Mouse (Mus musculus) left cerebral cortex, adult 9 months (tissue): ENCODE data around the gene Mmp19.

ENCODE experiments used
- DNase-seq, 2 experiments: peaks; one replicate each; pipeline ENCODE4 v3.0.0; 2022; ENCODE audit warnings: low spot score in 2 of 2

Mmp19 gene

DNA sequence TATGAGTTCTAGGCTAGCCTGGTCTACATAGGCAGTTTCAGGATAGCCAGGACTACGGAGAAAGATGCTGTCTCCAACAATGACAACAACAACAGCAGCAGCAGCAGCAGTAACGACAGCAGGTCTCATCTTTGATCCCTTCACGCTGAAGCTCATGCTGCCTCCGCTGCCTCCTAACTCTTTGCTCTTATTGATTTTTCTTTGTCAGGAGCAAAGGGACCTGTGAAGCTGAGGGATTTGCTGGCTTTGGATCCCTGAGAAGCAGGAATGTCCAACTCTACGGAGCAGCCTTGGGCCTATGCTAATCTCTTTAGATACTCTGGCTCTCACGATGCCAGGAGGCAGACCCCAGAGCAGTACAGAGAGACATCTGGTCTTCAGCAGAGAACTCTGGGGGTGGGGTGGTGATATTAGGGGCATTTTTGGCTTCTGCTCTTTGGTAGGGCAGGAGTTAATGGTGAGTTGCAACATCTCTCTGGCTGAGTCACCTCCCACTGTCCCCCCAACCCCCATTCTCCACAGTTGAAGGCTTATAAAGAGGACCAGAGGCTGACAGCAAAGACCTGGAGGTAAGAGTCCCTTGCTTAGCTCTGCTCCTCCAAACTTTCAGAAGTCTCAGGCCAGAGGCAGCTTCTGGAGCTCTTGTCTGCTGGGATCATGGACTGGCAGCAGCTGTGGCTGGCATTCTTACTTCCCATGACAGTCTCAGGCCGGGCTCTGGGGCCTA lies at the start of gene Mmp19:
Gene Mmp19 (plus strand): TSS at position 513 of the 727 bp plus-strand sequence.
- no peak for DNase-seq

DNA sequence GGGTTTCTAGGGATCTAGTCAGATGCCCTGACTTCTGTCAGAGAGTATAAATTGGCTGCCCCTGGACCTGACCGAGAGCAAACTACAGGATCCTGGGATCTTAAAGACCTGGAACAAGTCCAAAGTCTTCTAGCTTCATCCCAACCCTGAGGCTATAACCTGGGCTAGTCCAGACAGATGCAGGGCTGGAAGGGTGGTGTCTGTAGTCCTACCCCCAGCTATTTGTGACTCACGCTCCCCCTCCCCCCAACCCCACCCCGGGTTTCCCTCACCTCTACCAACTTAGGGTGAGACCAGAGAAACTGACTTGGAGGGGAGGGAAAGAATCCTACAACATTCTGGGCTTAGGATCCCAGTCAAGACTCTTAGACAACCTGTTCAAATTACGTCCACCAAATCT lies 48.1 kb upstream of the Mmp19 start:
- no peak for DNase-seq

DNA sequence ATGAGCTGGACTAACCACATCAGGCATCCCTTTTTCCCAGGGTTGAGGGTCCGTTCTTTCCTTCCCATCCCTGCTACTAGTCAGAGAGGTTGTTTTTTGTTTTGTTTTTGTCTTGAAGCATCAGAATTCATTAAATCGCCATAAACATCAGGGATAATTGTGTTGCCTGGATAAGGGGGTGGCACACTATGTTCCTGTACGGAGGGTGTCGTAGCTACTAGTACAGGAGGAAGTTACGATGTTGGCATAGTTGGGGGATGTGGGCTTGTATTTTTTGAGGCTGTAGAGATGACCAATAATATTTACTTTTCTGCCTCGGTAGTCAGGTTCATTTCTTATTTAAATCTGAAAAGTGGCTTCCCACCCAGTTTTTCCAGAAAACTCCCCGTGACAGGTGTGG lies 47.5 kb upstream of the Mmp19 start:
- no peak for DNase-seq

DNA sequence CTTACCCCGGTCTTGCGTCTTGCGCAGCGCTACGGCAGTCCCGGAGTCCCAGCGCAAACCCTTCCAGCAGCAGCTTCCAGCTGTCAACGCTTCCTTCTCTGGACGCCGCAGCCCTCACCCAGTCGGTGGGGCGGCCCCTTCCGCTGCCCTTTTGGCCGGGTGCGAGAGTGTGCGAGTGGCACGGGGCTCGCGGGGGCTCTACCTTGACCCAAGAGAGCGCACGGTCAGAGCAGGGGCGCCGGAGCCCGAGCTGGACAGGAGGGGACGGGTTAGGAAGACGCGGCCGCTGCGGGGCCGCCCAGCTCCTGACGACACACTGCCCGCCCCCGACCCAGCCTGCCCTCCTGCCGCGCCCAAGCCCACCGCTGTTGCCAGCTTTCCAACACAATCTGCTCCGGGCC lies 46.9 kb upstream of the Mmp19 start:
- DNase-seq: peak in 1 of 2 experiments; percentile 36

DNA sequence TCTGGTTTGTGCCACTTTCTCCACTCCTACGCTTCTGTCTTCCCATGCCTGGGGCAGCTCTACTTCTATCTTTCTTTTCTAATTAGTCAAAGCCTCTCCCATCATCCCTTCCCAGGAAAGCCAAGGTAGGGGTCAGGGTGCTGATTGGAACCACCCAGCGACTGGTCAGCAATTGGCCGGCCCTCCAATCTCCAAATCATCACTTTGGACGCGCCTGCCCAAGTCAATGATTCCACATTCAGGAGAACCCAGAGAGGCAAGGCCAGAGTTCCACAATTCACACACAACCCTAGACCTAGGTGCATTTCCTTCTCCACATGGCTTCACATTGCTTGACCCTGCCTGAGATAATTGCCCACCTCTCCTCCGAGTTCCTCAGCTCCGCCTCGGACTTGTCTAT lies 46.5 kb upstream of the Mmp19 start:
- DNase-seq: no peak

DNA sequence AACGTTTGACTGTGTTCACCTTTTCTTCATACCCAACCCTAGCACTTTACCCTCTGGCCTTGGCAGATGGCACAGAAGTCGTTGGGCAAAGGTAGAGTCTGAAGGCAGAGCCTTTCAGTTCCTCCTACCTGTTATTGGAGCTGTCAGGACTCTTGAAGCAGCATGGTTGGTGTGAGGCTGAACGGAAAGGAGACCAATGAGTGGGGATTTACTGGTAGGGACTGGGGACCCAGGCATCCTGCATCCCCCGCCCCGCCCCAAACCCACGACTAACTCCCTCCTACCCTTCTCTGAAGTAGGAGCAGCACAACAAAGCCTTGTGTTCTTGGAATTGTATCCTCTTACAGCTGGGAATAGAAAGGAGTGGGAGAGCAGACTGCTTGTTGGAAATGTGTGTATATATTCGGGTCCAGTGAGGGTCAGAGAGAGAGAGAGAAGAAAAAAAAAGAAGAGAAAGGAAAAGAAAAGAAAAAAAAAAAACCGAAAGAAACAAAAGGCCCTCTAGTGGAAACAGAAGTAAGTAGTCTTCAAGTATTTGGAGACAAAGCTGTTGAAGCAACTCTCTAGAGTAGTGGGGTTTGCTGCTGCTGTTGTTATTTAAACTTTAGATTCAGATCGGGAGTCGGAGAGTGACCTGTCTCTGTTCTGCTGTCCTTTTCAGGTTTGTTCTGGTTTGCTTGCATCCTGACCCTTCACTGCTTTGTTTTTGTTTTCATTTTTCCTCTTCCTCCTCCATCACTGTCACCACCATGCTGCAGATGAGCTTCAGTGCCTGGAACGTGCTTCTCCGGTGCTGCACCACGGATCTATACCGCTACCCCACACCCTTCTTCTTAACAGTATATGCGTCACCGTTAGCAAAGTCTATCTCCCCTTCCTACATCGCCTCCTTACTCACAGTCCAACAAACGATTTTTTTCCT lies 45.8 kb upstream of the Mmp19 start, which contains the start of gene Dgka:
Gene Dgka (minus strand): TSS at position 176 of the 922 bp plus-strand sequence.
- no peak for DNase-seq

DNA sequence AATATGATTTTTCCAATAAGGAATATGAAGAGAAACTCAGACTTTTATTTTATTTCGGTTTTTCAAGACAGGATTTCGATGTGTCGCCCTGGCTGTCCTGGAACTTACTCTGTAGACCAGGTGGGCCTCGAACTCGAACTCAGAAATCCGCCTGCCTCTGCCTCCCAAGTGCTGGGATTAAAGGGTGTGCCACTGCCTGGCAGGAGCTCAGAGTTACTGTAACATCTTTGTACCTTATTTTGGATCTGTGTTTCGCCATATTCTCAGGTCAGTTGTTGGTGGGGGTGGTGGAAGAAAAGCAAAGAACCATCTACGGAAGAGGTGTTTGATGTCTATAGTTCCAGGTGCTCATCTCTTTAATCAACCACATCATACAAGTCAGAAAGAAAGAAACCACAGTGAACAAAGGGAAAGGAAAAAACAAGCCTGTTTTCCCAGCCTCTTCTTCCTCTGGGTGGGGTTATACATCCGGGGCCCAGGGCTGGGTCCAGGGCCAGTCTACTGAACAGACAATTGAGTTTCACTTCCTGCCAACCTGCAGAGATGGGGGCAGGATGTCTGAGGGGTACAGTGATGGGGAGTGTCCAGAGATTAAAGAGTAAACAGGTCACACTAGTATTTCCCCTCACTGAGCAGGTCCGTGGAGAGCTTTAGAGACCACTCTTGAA lies 44.6 kb upstream of the Mmp19 start:
- no peak for DNase-seq

DNA sequence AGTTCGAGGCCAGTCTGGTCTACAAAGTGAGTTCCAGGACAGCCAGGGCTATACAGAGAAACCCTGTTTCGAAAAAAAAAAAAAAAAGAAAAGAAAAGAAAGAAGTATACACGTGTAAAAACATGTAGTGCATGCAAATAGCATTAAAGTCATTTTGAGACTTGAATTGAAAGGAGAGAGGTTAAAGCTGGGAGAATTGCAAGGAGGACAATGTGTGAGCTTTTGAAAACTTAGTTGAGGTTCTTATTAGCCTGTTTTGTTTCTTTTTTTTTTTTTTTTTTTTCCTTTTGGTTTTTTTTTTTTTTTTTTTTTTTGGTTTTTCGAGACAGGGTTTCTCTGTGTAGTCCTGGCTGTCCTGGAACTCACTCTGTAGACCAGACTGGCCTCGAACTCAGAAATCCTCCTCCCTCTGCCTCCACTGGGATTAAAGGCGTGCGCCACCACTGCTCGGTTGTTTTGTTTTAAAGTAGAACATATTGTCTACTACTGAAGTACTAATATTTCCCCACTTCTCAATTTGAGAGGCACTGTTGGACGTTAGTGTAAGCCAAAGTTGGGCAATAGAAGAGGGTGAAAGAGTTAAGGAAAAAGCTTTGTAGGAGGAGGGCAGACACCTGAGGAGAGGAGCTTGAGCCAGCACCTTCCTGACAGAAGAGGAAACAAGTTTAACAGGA lies 43.6 kb upstream of the Mmp19 start:
- no peak for DNase-seq

DNA sequence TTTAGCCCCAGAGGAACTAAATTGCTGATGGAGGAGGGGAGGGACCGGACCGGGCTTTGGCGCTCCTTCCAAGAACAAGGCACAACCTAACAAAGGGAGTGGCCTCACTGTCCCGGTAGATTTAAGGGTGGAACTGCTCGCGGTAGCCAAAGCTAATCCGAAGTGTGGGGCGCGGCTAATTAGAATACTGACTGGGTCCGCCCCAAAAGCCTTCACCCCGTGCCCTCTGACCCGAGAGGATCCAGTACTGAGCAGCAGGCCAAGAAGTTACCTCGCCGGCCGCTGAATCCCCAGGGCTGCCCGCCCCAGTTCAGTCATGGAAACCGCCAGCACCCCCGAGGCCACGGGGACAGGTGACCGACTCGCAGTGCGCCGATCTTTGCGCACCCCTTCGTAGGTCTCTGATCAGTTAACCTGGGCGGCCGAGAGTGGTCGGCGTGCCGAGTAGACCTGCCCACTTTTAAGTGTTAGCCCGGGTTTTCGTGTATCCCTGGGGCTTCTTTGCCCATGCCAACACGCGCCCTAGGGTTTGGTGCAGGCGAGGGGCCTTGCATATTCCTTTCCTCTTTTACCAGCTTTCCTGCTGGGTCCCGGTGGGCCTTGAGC lies 43.0 kb upstream of the Mmp19 start, which contains the start of gene Pym1:
Gene Pym1 (plus strand): TSS at position 244 of the 606 bp plus-strand sequence.
- peak; percentile 18 to 52 for DNase-seq

DNA sequence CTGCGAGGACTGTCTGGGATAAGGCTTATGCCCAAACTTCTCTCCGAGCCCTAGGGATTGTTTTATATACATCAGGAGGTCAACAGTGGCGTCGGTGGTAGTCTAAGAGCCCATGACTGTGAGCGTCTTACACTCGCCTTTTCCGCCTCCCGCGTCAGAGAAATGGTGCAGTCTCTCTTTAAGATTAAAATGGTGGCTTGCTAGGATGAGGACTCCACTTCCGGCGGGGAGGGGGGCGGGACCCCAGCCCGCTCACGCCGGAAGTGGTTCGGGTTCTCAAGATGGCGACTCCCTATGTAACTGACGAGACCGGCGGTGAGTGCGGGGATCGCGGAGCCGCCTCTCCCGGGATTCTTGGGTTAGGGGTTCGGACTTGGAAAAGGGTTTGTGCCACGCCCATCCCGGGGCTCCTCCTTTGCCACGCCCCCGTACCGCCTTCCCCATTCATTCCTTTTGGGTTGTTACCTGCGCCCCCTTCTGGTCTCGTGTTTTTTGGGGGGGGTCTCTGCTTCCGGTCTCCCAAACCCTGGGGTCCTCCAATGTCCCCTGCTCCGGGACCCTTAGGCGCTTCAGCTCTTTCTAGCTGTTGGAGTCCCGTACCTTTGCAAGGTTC lies 42.4 kb upstream of the Mmp19 start:
- peak; percentile 62 to 74 for DNase-seq

DNA sequence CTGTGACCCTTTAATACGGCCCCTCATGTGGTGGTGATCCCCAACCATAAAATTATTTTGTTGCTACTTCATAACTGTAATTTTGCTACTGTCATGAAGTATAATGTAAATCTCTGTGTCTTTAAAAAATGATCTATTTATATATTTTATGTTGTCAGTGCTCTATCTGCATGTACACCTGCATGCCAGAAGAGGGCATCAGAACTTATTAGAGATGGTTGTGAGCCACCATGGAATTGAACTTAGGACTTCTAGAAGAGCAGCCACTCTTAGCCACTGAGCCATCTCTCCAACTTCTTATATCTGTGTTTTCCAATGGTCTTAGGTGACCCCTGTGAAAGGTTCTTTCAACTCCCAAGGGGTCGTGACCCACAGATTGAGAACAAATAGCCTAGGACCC lies 17.8 kb upstream of the Mmp19 start:
- no peak for DNase-seq

DNA sequence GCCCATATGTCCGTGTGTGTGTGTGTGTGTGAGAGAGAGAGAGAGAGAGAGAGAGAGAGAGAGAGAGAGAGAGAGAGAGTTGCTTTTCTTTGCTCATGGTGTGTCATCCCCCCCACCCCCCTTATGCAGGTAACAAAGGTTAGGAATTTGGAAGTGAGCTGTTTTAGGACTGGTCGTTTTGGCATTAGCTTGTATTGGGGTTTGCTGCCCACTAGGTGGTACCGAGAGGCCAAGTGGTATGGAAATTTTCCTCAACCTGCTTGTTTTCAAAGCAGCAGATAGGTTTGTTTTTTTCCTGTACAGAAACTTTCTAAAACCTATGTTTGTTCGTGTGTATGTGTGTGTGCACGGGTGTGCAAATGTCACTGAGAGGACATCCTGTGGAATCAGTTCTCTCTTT lies 17.0 kb upstream of the Mmp19 start:
- DNase-seq: no peak

DNA sequence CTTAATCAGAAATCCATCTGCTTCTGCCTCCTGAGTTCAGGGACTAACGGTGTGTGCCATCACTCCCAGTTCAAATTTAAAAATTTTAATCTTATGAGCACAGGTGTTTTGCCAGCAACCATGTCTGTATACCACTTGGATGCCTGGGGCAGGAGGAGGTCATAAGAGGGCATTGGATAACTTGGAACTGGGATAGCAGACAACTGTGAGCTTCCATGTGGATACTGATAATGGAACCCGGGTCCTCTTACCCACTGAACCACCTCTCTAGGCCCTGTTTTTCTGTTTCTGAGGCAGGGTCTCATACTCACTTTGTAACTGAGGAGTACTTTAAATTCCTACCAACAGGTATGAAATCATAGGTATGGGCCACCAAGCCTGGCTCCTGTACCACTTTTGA lies 12.3 kb upstream of the Mmp19 start:
- DNase-seq: no peak

DNA sequence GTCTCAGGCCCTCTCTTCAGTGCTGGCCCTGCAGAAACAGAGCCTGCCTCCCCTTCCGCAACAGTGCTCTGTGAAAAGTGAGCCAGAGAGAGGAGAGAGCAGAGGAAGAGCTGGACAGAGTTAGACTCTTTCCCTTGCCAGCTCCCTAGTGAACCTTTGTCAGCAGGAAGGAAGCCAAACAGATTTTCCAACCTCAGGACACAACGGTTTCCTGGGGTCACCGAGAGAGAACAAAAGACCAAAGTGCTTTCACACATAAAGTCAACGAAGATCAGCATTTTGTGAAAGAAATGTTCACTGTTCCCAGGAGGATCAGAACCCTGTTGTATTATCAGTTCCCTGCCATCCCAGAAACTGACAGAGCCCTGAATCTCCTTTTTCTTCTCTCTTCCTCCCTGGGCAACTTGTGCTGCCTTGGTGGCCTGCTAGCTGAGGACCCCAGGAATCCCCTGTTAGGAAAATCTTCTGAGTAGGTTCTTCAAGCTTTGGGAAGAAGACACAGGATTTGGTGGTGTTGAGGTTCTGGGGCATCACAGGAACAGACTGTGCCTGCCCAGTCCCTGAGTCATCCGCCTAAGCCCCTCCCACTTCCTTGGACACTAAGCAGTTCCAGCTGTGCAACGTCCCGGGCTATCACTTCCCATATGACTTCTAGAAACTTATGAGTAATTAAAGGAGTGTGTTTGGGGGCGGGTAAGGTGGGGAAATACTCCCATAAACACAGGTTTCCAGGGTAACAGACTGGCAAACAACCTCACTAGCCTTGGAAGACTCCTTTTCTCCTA lies 11.5 kb upstream of the Mmp19 start:
- no peak for DNase-seq

DNA sequence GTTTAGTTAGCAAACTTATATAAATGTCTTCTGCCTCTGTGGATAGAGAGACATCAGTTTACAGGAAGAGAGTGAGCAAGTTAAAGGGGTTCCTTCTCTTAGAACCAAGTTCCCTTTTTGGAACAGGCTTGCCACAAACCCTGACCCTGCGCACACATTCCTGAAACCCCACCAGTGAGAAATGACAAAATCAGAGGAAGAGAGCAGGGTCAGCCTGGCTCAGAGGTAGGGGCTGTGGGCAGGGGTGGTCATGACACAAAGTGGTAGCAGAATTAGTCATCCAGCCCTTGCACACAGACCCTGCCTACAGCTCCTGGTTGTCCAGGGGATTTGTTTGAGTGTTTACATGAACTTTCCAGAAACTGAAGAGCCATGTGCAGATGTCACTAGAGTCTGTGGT lies 10.5 kb upstream of the Mmp19 start:
- no peak for DNase-seq

DNA sequence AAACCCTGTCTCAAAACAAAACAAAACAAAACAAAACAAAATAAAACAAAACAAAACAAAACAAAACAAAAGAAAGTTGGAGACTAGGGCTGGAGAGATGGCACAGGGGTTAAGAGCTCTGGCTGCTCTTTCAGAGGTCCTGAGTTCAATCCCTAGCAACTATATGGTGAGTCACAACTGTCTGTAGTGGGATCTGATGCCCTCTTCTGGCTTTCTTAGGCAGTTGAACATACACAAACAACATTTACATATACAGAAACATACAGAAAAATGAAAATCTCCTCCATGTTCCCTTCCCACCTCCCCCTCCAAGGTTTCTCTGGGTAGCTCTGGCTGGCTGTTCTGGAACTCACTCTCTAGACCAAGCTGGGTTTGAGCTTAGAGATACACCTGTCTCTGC lies 1.3 kb downstream of the Mmp19 start:
- DNase-seq: no peak

DNA sequence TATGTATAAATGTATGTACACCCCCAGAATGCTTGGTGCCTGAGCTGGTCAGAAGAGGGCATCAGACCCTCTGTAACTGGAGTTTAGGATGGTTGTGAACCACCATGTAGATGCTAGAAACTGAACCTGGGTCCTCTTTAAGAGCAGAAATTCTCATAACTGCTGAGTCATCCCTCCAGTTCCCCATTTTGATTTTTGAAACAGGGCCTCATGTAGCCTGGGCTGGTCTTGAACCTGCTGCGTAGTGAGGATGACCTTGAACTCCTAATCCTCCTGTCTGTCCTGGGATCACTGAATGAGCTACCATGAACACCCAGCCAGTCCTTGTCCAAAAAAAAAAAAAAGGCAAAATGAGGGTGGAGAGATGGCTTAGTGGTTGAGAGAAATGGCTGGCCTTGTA lies 2.5 kb downstream of the Mmp19 start:
- no peak for DNase-seq

DNA sequence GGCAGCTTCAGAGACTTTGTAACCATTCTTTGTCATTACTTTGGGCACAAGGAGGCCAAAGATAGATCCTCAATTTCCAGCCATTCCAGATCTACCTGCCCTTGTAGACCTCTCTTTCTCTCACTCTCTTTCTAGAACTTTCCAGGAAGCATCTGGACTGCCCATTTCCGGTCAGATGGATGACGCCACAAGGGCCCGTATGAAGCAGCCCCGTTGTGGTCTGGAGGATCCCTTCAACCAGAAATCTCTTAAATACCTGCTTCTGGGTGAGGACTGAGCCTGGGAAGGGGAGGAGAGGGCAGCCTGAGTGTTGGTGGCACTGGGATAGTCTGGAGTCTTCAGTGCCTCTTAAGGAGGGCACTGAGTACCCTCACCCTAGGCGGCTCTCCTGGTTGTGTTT lies 3.7 kb downstream of the Mmp19 start:
- no peak for DNase-seq

DNA sequence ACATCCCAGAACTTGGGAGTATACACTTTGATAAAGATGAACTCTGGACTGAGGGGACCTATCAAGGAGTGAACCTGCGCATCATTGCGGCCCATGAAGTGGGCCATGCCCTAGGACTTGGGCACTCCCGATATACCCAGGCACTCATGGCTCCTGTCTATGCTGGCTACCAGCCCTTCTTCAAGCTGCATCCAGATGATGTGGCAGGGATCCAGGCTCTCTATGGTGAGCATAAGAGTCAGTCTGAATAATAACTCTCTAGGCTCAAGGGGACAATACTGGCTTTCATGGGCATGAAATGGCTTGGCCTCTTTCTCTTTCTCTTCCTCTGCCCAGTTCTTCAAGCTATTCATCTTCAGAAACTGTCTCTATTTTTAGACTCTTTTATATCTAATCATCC lies 4.9 kb downstream of the Mmp19 start:
- DNase-seq: peak in 1 of 2 experiments; percentile 38

DNA sequence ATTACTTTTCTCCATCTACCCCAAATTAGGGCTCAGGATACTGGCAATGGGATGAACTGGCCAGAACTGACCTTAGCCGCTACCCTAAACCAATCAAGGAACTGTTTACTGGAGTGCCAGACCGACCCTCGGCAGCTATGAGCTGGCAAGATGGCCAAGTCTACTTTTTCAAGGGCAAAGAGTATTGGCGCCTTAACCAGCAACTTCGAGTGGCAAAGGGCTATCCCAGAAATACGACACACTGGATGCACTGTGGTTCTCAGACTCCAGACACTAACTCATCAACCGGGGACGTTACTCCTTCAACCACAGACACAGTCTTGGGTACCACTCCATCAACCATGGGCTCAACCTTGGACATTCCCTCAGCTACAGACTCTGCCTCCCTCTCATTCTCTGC lies 8.0 kb downstream of the Mmp19 start:
- no peak for DNase-seq
